Mouse (Mus musculus): ENCODE results near the gene Pglyrp2. TPM values are rescaled to one million over a fixed set of nuclear protein-coding genes. Genes with fewer than 3 reads are reported as not detected.

The Pglyrp2 gene
- polyA plus RNA-seq, 1 experiment, result 2.0 TPM

DNA sequence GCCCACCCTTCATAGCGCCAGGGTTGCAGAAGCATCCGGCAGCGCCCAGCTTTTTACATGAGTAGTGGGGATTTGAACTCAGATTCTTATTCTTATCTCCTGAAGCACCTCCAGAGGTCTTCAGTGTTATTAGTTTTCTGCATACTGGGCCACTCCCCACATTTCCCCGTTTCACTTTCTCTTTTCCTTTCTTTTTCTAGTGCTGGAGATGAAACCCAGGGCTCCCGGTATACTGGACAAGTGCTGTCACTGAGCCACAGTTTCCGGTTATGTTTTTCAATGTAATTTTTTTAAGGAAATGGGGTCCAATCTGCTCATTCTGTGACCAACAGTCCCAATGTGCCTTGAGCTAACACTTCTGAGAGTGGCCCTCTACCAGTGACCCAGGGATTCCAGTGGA is 12.1 kb downstream of the Pglyrp2 start:
- H3K36me3 ChIP-seq (ENCODE audit: control insufficient read depth, insufficient read depth, low read length), result no peaks in the 10 kb centered on the region
- peaks cover 2% of the 10 kb centered on the region; the same call in 1 of the 2 replicates for H3K4me1 ChIP-seq (ENCODE audit: control insufficient read depth, insufficient read depth, low read length)
- TF ChIP-seq CTCF (IDR thresholded peaks at IDR 0.05; ENCODE audit: control insufficient read depth, insufficient read depth, insufficient replicate concordance, low read depth, low read length), result no peak
- TF ChIP-seq POLR2A (IDR thresholded peaks at IDR 0.05; ENCODE audit: control insufficient read depth, low read depth, low read length), result no peak

DNA sequence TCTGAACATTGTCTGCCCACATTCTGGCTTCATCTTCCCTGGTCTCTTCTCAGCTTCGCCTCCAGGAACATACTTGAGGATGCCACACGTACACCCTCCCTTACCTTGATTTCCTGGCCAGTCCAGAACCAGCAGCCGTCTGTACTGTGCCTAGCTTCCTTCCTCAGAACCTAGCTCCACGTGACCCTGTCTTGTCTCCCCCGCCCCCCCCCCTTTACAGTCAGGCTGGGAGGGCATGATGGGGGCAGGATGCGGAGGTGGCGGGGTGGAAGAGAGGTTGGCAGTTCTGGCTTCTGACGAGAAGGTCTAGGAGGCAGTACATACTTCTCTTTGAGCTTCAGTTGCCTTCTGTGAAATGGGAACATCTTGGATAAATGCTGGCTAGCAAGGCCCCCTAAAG is 20.6 kb downstream of the Pglyrp2 start, which contains the start of gene Rasal3:
Gene Rasal3, minus strand, starts transcription at position 167 of the 400 bp plus-strand sequence.
- TF ChIP-seq POLR2A (IDR thresholded peaks at IDR 0.05; ENCODE audit: control insufficient read depth, low read depth, low read length), result no peak
- TF ChIP-seq CTCF (IDR thresholded peaks at IDR 0.05; ENCODE audit: control insufficient read depth, insufficient read depth, insufficient replicate concordance, low read depth, low read length), result no peak
- H3K4me3 ChIP-seq (ENCODE audit: control insufficient read depth, low read depth, low read length), result peak within 1 kb of the TSS; percentile 1; the same call in 1 of the 2 replicates
- no peaks in the 10 kb centered on the region for H3K36me3 ChIP-seq (ENCODE audit: control insufficient read depth, insufficient read depth, low read length)
- peaks cover 4% of the 10 kb centered on the region; the same call in 1 of the 2 replicates for H3K4me1 ChIP-seq (ENCODE audit: control insufficient read depth, insufficient read depth, low read length)
- no peak within 1 kb of the TSS for H3K27ac ChIP-seq (ENCODE audit: control insufficient read depth, insufficient read depth, low read depth, low read length)
- no peaks in the 10 kb centered on the region for H3K27me3 ChIP-seq (ENCODE audit: control insufficient read depth, insufficient read depth, low read length)

More for the DNA sequence above, 12.1 kb downstream of the Pglyrp2 start:
- Histone ChIP-seq H3K27me3 (ENCODE audit: control insufficient read depth, insufficient read depth, low read length) (no peaks in the 10 kb centered on the region), H3K4me3 (ENCODE audit: control insufficient read depth, low read depth, low read length) (no peak overlapping the region), H3K27ac (ENCODE audit: control insufficient read depth, insufficient read depth, low read depth, low read length) (no peak overlapping the region)

DNA sequence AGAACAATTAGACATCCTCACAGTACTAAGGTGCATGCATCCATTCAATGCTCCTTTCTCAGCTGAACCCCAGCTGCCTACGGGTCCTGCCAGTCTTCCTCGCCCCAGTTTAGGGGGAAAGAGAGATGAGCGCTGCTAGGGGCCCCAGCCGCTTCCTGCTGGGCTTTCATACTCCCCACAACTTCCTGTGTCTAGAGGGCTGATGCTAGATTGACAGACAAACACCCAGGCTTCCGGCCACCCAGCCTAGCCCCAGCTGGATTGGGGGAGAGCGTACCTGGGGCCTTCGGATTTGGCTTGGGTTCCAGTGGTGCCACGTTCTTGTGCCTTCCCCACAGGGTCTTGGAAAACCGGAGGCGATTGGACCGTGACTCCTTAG is 21.2 kb downstream of the Pglyrp2 start:
- Histone ChIP-seq H3K4me3 (ENCODE audit: control insufficient read depth, low read depth, low read length) (peak overlapping the region; percentile 1; the same call in 1 of the 2 replicates), H3K27me3 (ENCODE audit: control insufficient read depth, insufficient read depth, low read length) (no peaks in the 10 kb centered on the region), H3K27ac (ENCODE audit: control insufficient read depth, insufficient read depth, low read depth, low read length) (no peak overlapping the region), H3K4me1 (ENCODE audit: control insufficient read depth, insufficient read depth, low read length) (peaks cover 4% of the 10 kb centered on the region; the same call in 1 of the 2 replicates), H3K36me3 (ENCODE audit: control insufficient read depth, insufficient read depth, low read length) (no peaks in the 10 kb centered on the region)
- no peak for TF ChIP-seq CTCF (IDR thresholded peaks at IDR 0.05; ENCODE audit: control insufficient read depth, insufficient read depth, insufficient replicate concordance, low read depth, low read length)
- no peak for TF ChIP-seq POLR2A (IDR thresholded peaks at IDR 0.05; ENCODE audit: control insufficient read depth, low read depth, low read length)

DNA sequence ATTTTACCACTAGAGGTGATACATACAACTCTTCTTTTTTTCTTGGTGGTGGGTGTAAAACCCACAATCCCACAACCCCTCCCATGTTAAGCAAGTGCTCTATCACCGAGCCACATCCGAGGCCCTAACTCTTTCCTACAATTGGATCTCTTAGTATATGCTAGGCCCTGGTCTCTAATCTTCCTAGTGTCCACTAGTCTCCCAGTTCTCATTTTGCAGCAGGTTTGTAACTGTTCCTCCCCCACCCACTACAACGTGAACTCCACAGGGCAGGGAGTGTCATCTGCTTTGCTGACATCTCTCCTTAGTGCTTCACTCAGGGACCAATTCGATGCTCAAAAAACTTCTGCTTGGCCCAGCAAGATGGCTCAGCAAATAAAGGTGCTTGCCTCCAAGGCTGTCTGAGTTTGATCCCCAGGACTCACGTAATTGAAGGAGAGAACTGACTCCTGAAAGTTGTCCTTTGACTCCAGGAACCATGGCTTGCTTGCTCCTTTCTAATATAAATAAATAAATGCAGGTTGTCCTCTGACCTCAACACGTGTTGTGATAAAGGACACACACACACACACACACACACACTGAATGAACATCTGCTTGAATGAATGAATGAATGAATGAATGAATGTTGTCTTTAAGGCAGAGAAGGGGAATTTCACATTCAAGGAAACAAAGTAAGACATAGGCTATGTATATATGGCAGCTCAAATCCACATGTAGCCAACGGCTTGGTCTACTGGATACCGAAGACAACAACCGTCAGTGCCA is 21.8 kb downstream of the Pglyrp2 start:
- Histone ChIP-seq H3K27ac (ENCODE audit: control insufficient read depth, insufficient read depth, low read depth, low read length) (no peak overlapping the region), H3K36me3 (ENCODE audit: control insufficient read depth, insufficient read depth, low read length) (no peaks in the 10 kb centered on the region), H3K27me3 (ENCODE audit: control insufficient read depth, insufficient read depth, low read length) (no peaks in the 10 kb centered on the region), H3K4me1 (ENCODE audit: control insufficient read depth, insufficient read depth, low read length) (peaks cover 4% of the 10 kb centered on the region; the same call in 1 of the 2 replicates), H3K4me3 (ENCODE audit: control insufficient read depth, low read depth, low read length) (no peak overlapping the region)
- no peak for TF ChIP-seq CTCF (IDR thresholded peaks at IDR 0.05; ENCODE audit: control insufficient read depth, insufficient read depth, insufficient replicate concordance, low read depth, low read length)
- no peak for TF ChIP-seq POLR2A (IDR thresholded peaks at IDR 0.05; ENCODE audit: control insufficient read depth, low read depth, low read length)

DNA sequence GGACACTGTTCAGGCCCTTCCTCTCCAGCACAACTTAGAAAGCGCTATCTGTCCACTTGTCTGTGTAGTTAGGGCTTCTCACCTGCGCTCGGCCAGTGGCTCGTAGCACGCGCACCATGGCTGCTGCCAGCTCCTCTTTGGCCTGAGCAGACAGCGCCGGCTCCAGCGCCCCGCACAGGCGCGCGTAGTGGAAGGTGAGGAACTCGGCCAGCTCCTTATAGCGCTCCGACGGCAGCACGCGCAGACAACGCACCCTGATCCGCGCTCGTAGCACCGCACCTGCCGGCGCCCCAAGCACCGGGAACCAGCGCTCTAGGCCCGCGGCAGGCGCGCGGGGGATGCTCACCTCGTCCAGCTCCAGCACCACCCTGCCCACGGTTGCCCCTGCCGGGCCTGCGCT is 27.7 kb downstream of the Pglyrp2 start:
- Histone ChIP-seq H3K27me3 (ENCODE audit: control insufficient read depth, insufficient read depth, low read length) (no peaks in the 10 kb centered on the region), H3K4me3 (ENCODE audit: control insufficient read depth, low read depth, low read length) (peak overlapping the region; percentile 68), H3K27ac (ENCODE audit: control insufficient read depth, insufficient read depth, low read depth, low read length) (no peak overlapping the region), H3K36me3 (ENCODE audit: control insufficient read depth, insufficient read depth, low read length) (no peaks in the 10 kb centered on the region), H3K4me1 (ENCODE audit: control insufficient read depth, insufficient read depth, low read length) (peaks cover 15% of the 10 kb centered on the region)
- TF ChIP-seq CTCF (IDR thresholded peaks at IDR 0.05; ENCODE audit: control insufficient read depth, insufficient read depth, insufficient replicate concordance, low read depth, low read length), result no peak
- TF ChIP-seq POLR2A (IDR thresholded peaks at IDR 0.05; ENCODE audit: control insufficient read depth, low read depth, low read length), result no peak

DNA sequence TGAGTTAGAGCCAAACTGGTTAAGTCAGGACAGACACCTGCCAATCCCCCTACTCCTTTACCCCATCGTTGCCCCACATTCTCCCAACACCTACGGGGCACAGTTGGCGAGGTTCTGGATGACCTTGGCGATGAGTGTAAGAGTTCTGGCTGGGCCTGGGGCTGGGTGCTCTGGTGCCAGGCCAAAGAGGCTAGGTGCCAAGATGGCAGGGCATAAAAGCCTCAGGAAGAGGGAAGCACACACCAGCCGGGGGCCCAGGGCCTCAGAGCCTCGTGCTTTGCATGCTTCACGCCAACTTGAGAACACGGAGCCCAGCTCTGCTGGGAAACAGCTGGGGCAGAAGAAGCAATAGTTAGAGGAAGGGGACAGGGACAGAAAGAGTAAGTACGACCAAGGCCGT is 30.0 kb downstream of the Pglyrp2 start:
- peaks cover 15% of the 10 kb centered on the region for H3K4me1 ChIP-seq (ENCODE audit: control insufficient read depth, insufficient read depth, low read length)
- H3K36me3 ChIP-seq (ENCODE audit: control insufficient read depth, insufficient read depth, low read length), result no peaks in the 10 kb centered on the region
- H3K27ac ChIP-seq (ENCODE audit: control insufficient read depth, insufficient read depth, low read depth, low read length), result no peak overlapping the region
- no peaks in the 10 kb centered on the region for H3K27me3 ChIP-seq (ENCODE audit: control insufficient read depth, insufficient read depth, low read length)
- no peak overlapping the region for H3K4me3 ChIP-seq (ENCODE audit: control insufficient read depth, low read depth, low read length)
- TF ChIP-seq POLR2A (IDR thresholded peaks at IDR 0.05; ENCODE audit: control insufficient read depth, low read depth, low read length) (no peak), CTCF (IDR thresholded peaks at IDR 0.05; ENCODE audit: control insufficient read depth, insufficient read depth, insufficient replicate concordance, low read depth, low read length) (no peak)

DNA sequence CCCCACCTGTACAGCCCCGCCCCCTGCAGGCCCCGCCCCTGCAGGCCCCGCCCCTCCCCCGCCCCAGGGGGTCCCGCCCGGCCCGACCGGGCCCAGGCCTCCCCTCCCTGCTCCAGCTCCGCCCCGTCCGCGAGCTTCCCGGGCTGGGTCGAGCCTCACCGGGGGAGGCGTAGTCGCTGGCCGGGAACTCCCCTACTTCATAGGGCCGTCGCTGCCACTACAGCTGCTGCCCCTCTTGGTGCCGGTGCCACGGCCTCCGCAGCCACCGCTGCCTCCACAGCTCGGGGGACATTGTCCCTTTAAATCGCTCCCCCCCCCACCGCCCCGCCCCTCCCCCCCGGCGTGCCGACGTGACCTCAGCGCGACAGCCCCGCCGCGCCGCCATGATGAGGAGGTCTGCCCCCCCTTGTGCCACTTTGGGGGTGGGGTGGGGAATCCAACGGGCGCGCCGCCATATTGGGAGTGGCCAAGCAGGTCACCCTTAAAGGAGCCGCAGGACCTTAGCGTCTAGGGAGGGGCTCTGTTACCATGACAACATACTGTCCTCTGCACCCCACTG is 34.8 kb downstream of the Pglyrp2 start, which contains the start of gene Wiz:
Gene Wiz, minus strand, starts transcription at position 339 of the 559 bp plus-strand sequence.
- peak within 1 kb of the TSS; percentile 52 for H3K27ac ChIP-seq (ENCODE audit: control insufficient read depth, insufficient read depth, low read depth, low read length)
- peak within 1 kb of the TSS; percentile 89 for H3K4me3 ChIP-seq (ENCODE audit: control insufficient read depth, low read depth, low read length)
- H3K4me1 ChIP-seq (ENCODE audit: control insufficient read depth, insufficient read depth, low read length), result peaks cover 9% of the 10 kb centered on the region
- H3K27me3 ChIP-seq (ENCODE audit: control insufficient read depth, insufficient read depth, low read length), result no peaks in the 10 kb centered on the region
- H3K36me3 ChIP-seq (ENCODE audit: control insufficient read depth, insufficient read depth, low read length), result no peaks in the 10 kb centered on the region
- TF ChIP-seq POLR2A (IDR thresholded peaks at IDR 0.05; ENCODE audit: control insufficient read depth, low read depth, low read length) (no peak; the same call in 1 of the 2 replicates), CTCF (IDR thresholded peaks at IDR 0.05; ENCODE audit: control insufficient read depth, insufficient read depth, insufficient replicate concordance, low read depth, low read length) (no peak)
